Mouse (Mus musculus) kidney, postnatal 10 days (tissue): ENCODE data around the gene Exog.
A peak's percentile ranks its signal among the peaks of the same experiment; 100 is the strongest.

Experiments
- DNase-seq: peaks from one replicate; pipeline ENCODE4 v3.0.0; 2021; ENCODE audit warnings: mixed read lengths

Gene Exog

DNA sequence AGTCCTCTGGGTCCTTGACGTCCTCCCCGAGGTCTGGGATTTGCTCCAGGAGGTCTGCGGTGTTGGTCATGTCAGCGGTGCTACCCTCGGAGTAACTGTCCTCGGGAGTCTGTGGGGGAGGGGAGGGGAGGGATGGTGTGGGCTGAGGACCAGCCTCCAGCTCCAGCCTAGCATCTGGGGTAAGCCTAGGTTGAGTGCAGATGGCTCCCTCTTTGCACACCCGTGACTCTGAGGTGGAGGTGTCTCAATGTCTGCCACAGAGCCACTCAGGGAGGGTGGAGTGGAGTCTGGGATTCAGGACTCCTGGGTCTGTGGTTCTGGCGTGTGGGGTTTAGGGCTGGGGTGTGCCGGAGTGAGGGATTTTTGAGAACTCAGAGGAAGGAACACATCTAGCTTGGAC lies 68.2 kb downstream of the Exog start:
- no peak for DNase-seq

DNA sequence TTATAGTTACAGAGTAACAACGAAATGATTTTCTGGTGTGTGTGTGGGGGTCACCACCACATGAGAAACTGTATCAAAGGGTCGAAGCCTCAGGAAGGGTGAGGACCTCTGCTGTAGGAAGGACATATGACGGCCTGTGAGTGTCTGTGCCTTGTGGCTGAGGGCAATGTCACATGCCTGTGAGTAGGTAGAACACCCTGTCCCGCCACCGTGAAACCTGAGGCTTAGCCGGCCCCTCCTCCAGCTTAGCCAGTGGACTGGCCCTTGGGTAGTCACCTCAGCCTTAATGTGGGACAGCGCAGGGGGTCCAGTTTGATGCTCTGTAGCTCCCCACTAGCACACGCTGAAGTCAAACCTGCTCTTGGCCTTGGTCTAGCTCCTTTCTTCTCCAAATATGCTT lies 69.1 kb downstream of the Exog start:
- DNase-seq: no peak

DNA sequence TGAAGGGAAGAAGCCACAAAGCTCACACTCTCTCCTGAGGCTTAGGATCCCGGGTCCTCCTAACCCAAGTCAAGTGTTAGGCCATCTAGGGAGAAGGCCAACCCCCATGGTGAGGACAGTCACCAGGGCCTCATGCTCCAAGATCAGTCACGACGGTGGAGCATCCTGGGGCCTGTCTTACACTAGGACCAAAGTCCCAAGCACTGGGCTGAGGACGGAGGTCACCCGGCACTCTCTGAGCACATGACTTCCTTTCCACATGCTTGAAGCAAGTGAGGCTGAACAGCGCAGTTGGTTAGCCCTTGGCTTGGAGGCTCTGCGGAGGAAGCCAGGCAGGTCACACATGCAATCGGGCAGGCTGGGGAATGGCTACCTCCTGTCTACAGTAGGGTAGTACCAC lies 70.2 kb downstream of the Exog start:
- peak; percentile 30 for DNase-seq
